Mouse (Mus musculus): ENCODE measurements around the gene Tubgcp5.
"Not testable (repeated sequence)": the region's sequence is repeated elsewhere in the genome, so short reads cannot be mapped to it uniquely, and the experiment has no call there.

The Tubgcp5 gene

GRCm38 (mm10) chr7:55793952-55794603 is at the start of gene Tubgcp5:
Gene Tubgcp5 (plus strand): TSS chr7:55794154.
- DNase-seq: peak; percentile 94 to 95

GRCm38 (mm10) chr7:55744566-55745220 is 49.3 kb upstream of the Tubgcp5 start:
- DNase-seq: no peak

GRCm38 (mm10) chr7:55750841-55751240 is 43.1 kb upstream of the Tubgcp5 start:
- no peak for DNase-seq

DNA sequence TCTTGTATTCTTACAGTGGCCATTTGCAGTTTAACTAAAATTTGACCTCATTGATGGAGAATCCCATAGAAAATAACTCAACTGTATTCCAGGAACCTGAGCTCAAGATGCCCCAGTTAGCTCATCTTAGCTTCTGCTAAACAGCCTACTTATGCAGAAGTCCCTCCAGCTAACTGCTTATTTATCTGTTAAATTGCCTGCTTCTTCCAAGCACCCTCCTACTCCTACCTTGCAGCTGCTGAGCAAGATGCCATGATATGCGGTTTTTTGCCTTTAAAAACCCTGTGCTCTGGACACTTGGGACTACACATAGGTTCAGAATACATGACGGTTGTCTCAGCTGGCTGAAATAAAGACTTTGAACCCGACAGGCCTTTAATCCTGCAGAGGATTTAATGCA is 34.6 kb upstream of the Tubgcp5 start:
- DNase-seq: no peak

- peak in 1 of 2 experiments; percentile 19 for DNase-seq
These were observed 26.0 kb upstream of the Tubgcp5 start, which contains the start of gene Siglech for GRCm38 (mm10) chr7:55767926-55768325. Gene Siglech (plus strand): TSS chr7:55768178.

- no peak for DNase-seq
These were observed 13.9 kb upstream of the Tubgcp5 start for GRCm38 (mm10) chr7:55780011-55780410.

DNA sequence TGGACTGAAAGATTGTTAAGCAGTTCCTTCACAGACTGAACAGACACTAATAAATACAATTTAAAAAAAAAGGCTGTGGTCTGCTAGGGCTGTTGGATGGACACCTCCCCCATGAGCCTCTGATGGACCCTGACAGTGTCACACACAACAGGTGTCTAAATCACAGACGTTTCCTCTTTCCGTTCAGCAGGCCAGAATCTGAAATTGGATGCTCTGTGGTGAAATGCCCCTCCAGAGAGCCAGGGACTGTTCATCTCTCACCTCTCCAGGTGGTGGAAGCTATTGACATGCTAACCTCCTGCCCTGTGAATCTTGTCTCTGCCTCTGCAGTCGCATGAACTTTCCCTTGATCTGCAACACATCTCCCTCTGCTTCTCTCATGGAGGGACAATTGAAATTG is 11.5 kb upstream of the Tubgcp5 start:
- peak in 1 of 2 experiments; percentile 17 for DNase-seq

- DNase-seq: peak; percentile 74 to 78
These were observed 9.4 kb upstream of the Tubgcp5 start for GRCm38 (mm10) chr7:55784580-55784979.

- DNase-seq: not testable (repeated sequence)
These were observed 3.4 kb upstream of the Tubgcp5 start for GRCm38 (mm10) chr7:55790586-55790985.

DNA sequence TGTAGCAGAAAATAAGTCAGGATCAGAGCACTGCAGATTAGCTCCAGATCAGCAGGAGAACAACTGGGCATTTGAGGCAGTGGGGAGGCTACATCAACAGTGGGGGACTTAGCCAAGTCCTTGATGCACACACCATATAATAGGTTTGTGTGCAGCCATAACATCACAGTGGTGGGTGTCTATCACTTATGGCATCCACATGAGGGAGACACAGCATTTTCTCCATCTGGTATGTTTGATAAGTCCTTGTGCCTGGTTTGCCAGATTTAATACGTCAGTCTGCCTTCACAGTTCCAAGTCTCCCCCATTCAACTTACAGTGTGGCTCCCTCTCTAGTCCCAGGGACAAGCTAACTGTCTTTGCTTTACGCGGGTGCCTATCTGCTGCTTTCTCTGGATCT is 1.7 kb upstream of the Tubgcp5 start:
- no peak for DNase-seq

DNA sequence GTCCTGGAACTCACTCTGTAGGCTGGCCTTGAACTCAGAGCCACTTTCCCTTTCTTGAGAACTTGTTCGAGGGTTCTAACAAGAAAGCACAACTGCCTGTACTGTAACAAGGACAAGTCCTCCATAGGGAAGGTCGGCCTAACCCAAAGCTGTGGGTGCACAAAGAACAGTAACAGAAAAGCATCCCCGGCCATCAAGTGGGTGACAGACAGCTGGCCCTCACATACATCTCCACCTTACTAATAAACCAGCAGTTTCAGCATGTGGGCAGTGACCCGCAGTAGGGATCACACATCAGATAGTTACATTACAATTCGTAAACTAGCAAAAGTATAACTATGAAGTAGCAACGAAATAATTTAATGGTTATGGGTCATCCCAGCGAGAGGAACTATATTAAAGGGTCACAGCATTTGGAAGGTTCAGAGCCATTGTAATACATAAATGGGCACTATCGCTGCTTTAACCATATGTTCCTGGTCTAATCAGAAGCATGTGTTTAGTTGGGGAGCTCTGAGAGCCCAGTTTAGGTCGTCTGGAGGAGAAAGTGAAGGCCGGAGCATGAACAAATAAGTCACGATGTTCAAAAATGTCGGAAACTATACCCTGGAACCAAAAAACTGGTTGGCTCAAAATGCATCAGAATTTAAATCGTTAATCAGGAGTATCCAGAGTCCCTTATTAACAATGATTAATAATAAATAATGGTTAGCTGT is 560 bp upstream of the Tubgcp5 start:
- no peak for DNase-seq

GRCm38 (mm10) chr7:55799981-55800380 is 6.0 kb downstream of the Tubgcp5 start:
- no peak for DNase-seq

DNA sequence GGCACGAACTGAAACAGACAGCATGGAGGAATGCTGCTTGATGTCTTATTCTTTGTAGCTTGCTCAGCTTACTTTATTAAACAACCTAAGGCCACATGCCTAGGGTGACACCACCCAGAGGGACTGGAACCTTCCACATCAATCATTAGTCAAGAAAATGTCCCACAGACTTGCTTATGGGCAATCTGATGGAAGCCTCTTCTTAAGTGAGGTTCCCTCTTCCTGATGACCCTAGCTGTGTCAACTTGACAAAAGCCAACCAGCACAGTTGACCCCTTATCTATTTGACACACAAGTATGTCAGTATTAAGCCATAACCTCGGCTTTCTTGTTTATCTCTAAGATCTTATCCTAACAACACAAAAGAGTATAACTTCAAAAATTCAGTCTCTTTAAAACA is 16.0 kb downstream of the Tubgcp5 start:
- no peak for DNase-seq

- DNase-seq: no peak
These were observed 30.5 kb downstream of the Tubgcp5 start for GRCm38 (mm10) chr7:55824468-55824867.

DNA sequence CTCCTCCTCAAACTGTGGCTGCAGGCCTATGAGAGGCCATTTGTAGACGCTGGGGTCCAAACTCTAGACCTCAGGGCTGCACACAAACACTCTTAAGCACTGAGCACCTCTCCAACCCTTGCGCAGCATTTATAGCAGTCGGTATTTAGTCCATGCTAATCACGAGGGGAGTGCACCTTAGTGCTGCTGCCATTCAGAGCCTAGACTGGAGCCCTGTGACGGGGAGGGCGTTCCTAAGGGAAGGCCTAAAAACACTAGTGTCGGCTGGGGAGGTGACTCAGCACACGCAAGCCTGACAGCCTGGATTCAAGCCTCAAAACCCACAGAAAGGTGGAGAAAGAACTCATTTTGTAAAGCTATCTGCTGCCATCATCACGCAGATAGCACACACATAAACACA is 33.6 kb downstream of the Tubgcp5 start:
- DNase-seq: no peak

- no peak for DNase-seq
These were observed 42.9 kb downstream of the Tubgcp5 start for GRCm38 (mm10) chr7:55836877-55837276.

- no peak for DNase-seq
These were observed 47.5 kb downstream of the Tubgcp5 start, which contains the start of gene Cyfip1 for GRCm38 (mm10) chr7:55841445-55841844. Gene Cyfip1 (plus strand): TSS chr7:55841745.

DNA sequence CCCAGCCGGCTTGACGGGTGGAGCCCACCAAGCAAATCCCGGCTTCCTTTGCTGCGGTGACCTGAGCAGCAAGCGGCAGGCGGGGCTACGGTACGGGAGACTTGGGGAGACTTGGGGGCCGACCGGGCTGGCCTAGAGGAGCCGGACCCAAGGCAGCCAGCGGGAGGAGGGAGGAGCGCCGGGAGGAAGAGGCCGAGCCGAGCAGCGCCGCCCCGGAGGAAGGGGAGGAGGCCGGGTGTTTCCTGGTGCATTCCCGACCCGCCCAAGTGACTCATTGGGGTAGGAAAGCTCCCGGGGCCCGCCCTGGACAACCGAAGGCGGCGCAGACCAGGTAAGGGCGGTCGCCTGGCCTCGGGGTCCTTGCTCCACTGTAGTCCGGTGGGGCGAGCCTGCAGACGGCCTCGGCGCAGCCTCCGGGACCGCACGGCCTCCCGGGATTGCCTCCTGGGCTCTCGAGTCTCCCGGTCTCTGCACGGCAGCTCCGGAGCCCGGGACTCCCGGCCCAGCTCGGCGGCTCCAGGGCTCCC is 48.1 kb downstream of the Tubgcp5 start:
- peak; percentile 48 to 50 for DNase-seq

GRCm38 (mm10) chr7:55842504-55843152 is 48.7 kb downstream of the Tubgcp5 start:
- peak; percentile 17 to 27 for DNase-seq

GRCm38 (mm10) chr7:55846606-55847312 is 52.8 kb downstream of the Tubgcp5 start:
- DNase-seq: no peak

DNA sequence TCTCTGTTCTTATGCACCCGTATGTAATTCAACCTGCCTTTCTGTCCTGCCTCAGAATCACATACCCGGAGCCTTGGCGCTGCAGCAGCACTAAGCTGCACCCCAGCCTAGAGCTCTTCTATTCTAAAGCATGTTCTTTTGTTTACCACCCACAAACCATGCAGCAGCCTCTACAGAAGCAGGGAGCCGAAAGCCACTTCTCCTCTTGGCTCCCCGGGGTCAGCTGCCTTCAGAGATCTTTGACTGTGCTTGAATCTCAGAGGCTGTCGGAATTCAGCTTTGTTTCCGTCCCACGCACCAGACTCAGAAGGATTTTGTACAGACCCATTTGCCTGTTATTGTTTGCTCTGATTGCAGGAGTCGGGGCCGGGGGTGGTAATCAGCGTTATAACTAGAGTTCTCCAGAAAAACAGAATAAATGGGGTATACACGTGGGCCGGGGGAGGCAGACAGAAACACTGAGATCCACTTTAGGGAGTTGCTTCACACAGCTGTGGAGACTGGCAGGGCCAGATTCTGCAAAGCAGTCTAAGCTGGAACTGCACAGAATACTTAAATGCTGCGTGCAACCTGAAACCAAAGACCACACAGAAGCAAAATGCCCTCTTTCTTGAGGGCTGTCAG is 56.1 kb downstream of the Tubgcp5 start:
- no peak for DNase-seq

GRCm38 (mm10) chr7:55852787-55853186 is 58.8 kb downstream of the Tubgcp5 start:
- peak in 1 of 2 experiments; percentile 24 for DNase-seq
